Mouse (Mus musculus): ENCODE measurements around the gene Prrg2. TPM values are rescaled to one million over a fixed set of nuclear protein-coding genes. Genes with fewer than 3 reads are reported as not detected.
"Not testable (repeated sequence)": the region's sequence is repeated elsewhere in the genome, so short reads cannot be mapped to it uniquely, and the experiment has no call there.

Gene Prrg2
- polyA plus RNA-seq, 2 experiments: 18.6 to 50.4 TPM

DNA sequence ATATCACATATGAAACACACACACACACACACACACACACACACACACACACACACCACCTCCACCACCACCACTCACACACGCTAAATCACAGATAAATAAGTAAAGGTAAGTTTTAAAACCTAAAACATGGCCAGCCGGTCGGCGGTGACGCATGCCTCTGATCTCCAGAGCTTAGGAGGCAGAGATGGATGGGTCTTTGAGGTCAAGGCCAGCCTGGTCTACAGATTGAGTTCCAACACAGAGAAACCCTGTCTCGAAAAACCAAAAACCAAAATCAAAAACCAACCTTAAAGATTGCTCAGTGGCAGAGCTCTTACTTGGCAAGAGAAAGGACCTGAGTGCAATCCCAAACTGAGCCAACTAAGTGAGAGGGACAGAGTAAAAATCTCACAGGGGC, 37.6 kb upstream of the Prrg2 start:
- no peak overlapping the region for H3K27ac ChIP-seq (replicated peaks; ENCODE audit: low read depth, low read length)
- peaks cover 21% of the 10 kb centered on the region for H3K4me1 ChIP-seq (ENCODE audit: control insufficient read depth, insufficient read depth, low read length)
- H3K36me3 ChIP-seq (ENCODE audit: control insufficient read depth, insufficient read depth, low read length): peaks cover 6% of the 10 kb centered on the region; the same call in 1 of the 2 replicates
- ATAC-seq (ENCODE audit: low FRiP score, low read depth) (no peak), DNase-seq (ENCODE audit: low spot score) (no peak)
- H3K27me3 ChIP-seq (ENCODE audit: control insufficient read depth, insufficient read depth, low read length): no peaks in the 10 kb centered on the region
- no peak for TF ChIP-seq POLR2A (IDR thresholded peaks at IDR 0.05; ENCODE audit: borderline replicate concordance, extremely low read depth, insufficient read depth, insufficient read length)
- H3K9ac ChIP-seq (ENCODE audit: low read depth, low read length, severe bottlenecking): no peak overlapping the region
- H3K4me2 ChIP-seq (replicated peaks; ENCODE audit: low read depth, low read length, severe bottlenecking): no peak overlapping the region
- H3K4me3 ChIP-seq (replicated peaks; ENCODE audit: low read length): no peak overlapping the region
- H3K9me3 ChIP-seq (ENCODE audit: control insufficient read depth, low read length): no peaks in the 10 kb centered on the region
- WGBS: 91% methylated on average over 6 of the region's 6 CpGs

DNA sequence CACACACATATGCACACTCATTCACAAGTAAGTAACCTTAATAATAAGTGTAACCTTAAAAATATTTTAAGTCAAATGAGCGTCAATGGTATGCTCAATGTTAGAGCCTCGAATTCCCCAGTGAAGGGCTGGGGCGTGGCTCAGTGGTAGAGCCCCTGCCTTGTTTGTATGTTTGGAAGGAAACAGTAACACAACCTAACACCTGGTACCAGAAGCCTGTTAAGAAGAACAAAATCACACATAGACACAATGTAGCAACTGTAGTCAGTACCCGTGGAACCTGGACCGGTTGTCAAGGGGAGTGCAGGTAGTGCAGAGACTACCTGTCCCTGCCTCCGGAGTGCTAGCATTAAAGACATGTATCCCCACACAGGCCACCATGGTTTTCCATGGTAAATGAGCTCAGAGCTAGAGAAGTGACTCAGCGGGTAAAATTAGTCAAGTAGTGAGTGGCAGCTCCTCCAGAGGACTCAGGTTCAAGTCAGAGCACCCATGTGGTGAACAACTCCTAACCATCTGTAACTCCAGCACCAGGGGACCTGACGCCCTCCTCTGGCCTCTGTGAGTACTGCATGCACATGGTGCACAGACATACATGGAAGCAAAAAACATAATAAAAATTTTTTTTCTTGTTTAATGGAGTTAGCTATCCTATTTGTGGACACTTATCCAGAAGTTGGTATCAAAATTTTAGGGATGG, 36.2 kb upstream of the Prrg2 start:
- TF ChIP-seq POLR2A (IDR thresholded peaks at IDR 0.05; ENCODE audit: borderline replicate concordance, extremely low read depth, insufficient read depth, insufficient read length): no peak
- WGBS: 87% methylated on average over 8 of the region's 8 CpGs

DNA sequence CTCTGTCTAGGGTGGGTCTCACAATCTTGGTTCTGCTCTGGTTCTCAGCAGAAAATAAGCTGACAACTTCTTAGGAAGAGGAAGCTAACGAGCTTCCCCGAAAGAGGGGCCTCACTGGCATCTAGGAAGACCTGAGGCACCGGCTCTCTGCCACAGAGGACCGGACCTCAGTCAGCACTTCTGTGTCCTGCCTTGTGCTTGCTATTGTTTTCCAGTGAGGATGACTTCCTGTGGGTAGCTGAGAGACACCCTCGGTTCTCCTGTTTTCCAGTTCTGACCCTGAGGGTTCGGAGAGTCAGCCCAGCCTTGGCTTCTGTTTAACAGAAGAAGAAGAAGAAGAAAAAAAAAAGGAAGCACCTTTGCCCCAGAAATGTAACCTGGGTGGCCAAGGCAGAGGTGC, 35.0 kb upstream of the Prrg2 start:
- ATAC-seq (ENCODE audit: low FRiP score, low read depth) (no peak), DNase-seq (ENCODE audit: low spot score) (no peak)
- 63% methylated on average over 6 of the region's 6 CpGs for WGBS
- no peak overlapping the region for H3K4me3 ChIP-seq (replicated peaks; ENCODE audit: low read length)
- H3K9ac ChIP-seq (ENCODE audit: low read depth, low read length, severe bottlenecking): no peak overlapping the region
- no peak overlapping the region for H3K4me2 ChIP-seq (replicated peaks; ENCODE audit: low read depth, low read length, severe bottlenecking)
- no peaks in the 10 kb centered on the region for H3K9me3 ChIP-seq (ENCODE audit: control insufficient read depth, low read length)
- TF ChIP-seq POLR2A (IDR thresholded peaks at IDR 0.05; ENCODE audit: borderline replicate concordance, extremely low read depth, insufficient read depth, insufficient read length): no peak
- peaks cover 14% of the 10 kb centered on the region for H3K4me1 ChIP-seq (ENCODE audit: control insufficient read depth, insufficient read depth, low read length)
- peaks cover 6% of the 10 kb centered on the region; the same call in 1 of the 2 replicates for H3K36me3 ChIP-seq (ENCODE audit: control insufficient read depth, insufficient read depth, low read length)
- H3K27me3 ChIP-seq (ENCODE audit: control insufficient read depth, insufficient read depth, low read length): no peaks in the 10 kb centered on the region
- no peak overlapping the region for H3K27ac ChIP-seq (replicated peaks; ENCODE audit: low read depth, low read length)

More for the DNA sequence above, 36.2 kb upstream of the Prrg2 start:
- no peaks in the 10 kb centered on the region for H3K9me3 ChIP-seq (ENCODE audit: control insufficient read depth, low read length)
- no peak overlapping the region for H3K4me2 ChIP-seq (replicated peaks; ENCODE audit: low read depth, low read length, severe bottlenecking)
- no peaks in the 10 kb centered on the region for H3K27me3 ChIP-seq (ENCODE audit: control insufficient read depth, insufficient read depth, low read length)
- no peak for DNase-seq (ENCODE audit: low spot score)
- H3K4me3 ChIP-seq (replicated peaks; ENCODE audit: low read length): no peak overlapping the region
- peaks cover 6% of the 10 kb centered on the region; the same call in 1 of the 2 replicates for H3K36me3 ChIP-seq (ENCODE audit: control insufficient read depth, insufficient read depth, low read length)
- peaks cover 17% of the 10 kb centered on the region for H3K4me1 ChIP-seq (ENCODE audit: control insufficient read depth, insufficient read depth, low read length)
- no peak overlapping the region for H3K27ac ChIP-seq (replicated peaks; ENCODE audit: low read depth, low read length)
- no peak for ATAC-seq (ENCODE audit: low FRiP score, low read depth)
- H3K9ac ChIP-seq (ENCODE audit: low read depth, low read length, severe bottlenecking): no peak overlapping the region

DNA sequence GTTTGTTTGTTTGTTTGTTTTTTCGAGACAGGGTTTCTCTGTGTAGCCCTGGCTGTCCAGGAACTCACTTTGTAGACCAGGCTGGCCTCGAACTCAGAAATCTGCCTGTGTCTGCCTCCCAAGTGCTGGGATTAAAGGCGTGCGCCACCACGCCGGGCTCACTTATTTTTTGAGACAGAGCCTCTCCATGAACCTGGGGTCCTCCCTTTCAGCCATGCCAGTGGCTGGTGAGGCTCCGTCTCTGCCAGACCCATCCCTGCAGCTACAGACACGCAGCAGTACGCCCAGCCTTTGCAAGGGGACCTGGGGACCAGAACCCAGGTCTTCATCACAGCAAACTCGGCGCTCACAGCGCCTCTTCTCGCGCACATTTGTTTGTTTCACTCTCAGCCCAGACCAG, 33.5 kb upstream of the Prrg2 start:
- H3K27me3 ChIP-seq (ENCODE audit: control insufficient read depth, insufficient read depth, low read length); H3K4me3 ChIP-seq (replicated peaks; ENCODE audit: low read length); H3K9me3 ChIP-seq (ENCODE audit: control insufficient read depth, low read length); DNase-seq (ENCODE audit: low spot score); ATAC-seq (ENCODE audit: low FRiP score, low read depth); H3K9ac ChIP-seq (ENCODE audit: low read depth, low read length, severe bottlenecking); H3K4me2 ChIP-seq (replicated peaks; ENCODE audit: low read depth, low read length, severe bottlenecking); H3K27ac ChIP-seq (replicated peaks; ENCODE audit: low read depth, low read length); H3K36me3 ChIP-seq (ENCODE audit: control insufficient read depth, insufficient read depth, low read length): not testable (repeated sequence)
- peaks cover 13% of the 10 kb centered on the region for H3K4me1 ChIP-seq (ENCODE audit: control insufficient read depth, insufficient read depth, low read length)
- WGBS: 95% methylated on average over 14 of the region's 14 CpGs

DNA sequence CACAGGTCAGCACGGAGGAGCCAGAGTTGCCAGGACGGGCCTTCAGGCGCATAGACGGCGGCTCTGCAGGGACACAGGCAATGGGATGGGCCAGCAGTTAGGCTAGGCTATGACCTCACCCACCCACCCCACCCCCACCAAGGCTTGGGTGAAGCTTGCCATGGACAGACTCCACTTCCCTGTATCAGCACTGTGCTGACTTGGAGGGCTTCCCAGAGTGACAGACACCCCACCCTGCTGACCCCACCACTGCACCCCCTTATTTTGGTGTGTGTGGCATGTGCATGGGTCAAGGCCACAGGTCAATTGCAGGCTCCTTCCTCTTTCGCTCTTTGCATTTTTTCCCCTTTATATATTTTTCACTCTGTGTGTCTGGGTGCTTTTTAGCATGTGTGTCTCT, 32.9 kb upstream of the Prrg2 start:
- DNase-seq (ENCODE audit: low spot score): no peak
- ATAC-seq (ENCODE audit: low FRiP score, low read depth): no peak
- Histone ChIP-seq H3K9ac (ENCODE audit: low read depth, low read length, severe bottlenecking) (no peak overlapping the region), H3K27me3 (ENCODE audit: control insufficient read depth, insufficient read depth, low read length) (no peaks in the 10 kb centered on the region), H3K27ac (replicated peaks; ENCODE audit: low read depth, low read length) (no peak overlapping the region), H3K4me2 (replicated peaks; ENCODE audit: low read depth, low read length, severe bottlenecking) (no peak overlapping the region), H3K9me3 (ENCODE audit: control insufficient read depth, low read length) (no peaks in the 10 kb centered on the region), H3K36me3 (ENCODE audit: control insufficient read depth, insufficient read depth, low read length) (peaks cover 7% of the 10 kb centered on the region; the same call in 1 of the 2 replicates), H3K4me1 (ENCODE audit: control insufficient read depth, insufficient read depth, low read length) (peaks cover 18% of the 10 kb centered on the region), H3K4me3 (replicated peaks; ENCODE audit: low read length) (no peak overlapping the region)
- TF ChIP-seq POLR2A (IDR thresholded peaks at IDR 0.05; ENCODE audit: borderline replicate concordance, extremely low read depth, insufficient read depth, insufficient read length): no peak
- WGBS: 77% methylated on average over 6 of the region's 6 CpGs

All from limb, embryonic 14.5 days (tissue).